Mouse (Mus musculus): ENCODE data around the gene Rnf126.

- TF ChIP-seq CTCF (IDR thresholded peaks at IDR 0.05; ENCODE audit: low read depth, low read length) (no peak), POLR2A (IDR thresholded peaks at IDR 0.05; ENCODE audit: borderline replicate concordance, low read depth, low read length) (no peak)
Measured at GRCm38 (mm10) chr10:79743650-79744365, 22.9 kb downstream of the Rnf126 start.
